Mouse (Mus musculus): ENCODE results near the gene Tmem259. TPM values are rescaled to one million over a fixed set of nuclear protein-coding genes. Genes with fewer than 3 reads are reported as not detected.

Gene Tmem259
- polyA plus RNA-seq, 1 experiment from 2014 or later = 16.1 TPM

Other genes starting within 250 kb of the Tmem259 start
- gene Polrmt, start 237.7 kb downstream of the Tmem259 start, polyA plus RNA-seq (2014; fragmentation: Nextera tagmentation; extraction: Ambion mirVana) = 29.5 and 34.1 TPM in 2 replicates
- 0.20 and 0.84 TPM in 2 replicates for gene Fgf22, start 229.3 kb downstream of the Tmem259 start, polyA plus RNA-seq (2014; fragmentation: Nextera tagmentation; extraction: Ambion mirVana)
- gene Rnf126, start 217.4 kb downstream of the Tmem259 start, polyA plus RNA-seq (2014; fragmentation: Nextera tagmentation; extraction: Ambion mirVana) = 99.7 and 101 TPM in 2 replicates
- gene Fstl3, start 207.1 kb downstream of the Tmem259 start, polyA plus RNA-seq (2014; fragmentation: Nextera tagmentation; extraction: Ambion mirVana) = 1.3 and 1.7 TPM in 2 replicates
- gene Prss57, start 193.4 kb downstream of the Tmem259 start, polyA plus RNA-seq (2014; fragmentation: Nextera tagmentation; extraction: Ambion mirVana) = 0.23 TPM in 1 of 2 replicates, not detected in the other
- gene Palm, start 190.8 kb downstream of the Tmem259 start, polyA plus RNA-seq (2014; fragmentation: Nextera tagmentation; extraction: Ambion mirVana) = 150 and 155 TPM in 2 replicates
- 0.77 and 1.6 TPM in 2 replicates for gene Misp, start 163.3 kb downstream of the Tmem259 start, polyA plus RNA-seq (2014; fragmentation: Nextera tagmentation; extraction: Ambion mirVana)
- gene Ptbp1, start 129.9 kb downstream of the Tmem259 start, polyA plus RNA-seq (2014; fragmentation: Nextera tagmentation; extraction: Ambion mirVana) = 215 and 216 TPM in 2 replicates
- gene Prtn3, start 109.9 kb downstream of the Tmem259 start, polyA plus RNA-seq (2014; fragmentation: Nextera tagmentation; extraction: Ambion mirVana) = 12.5 and 13.7 TPM in 2 replicates
- gene Plppr3, start 109.7 kb downstream of the Tmem259 start, polyA plus RNA-seq (2014; fragmentation: Nextera tagmentation; extraction: Ambion mirVana) = 142 and 156 TPM in 2 replicates
- gene Elane, start 98.1 kb downstream of the Tmem259 start, polyA plus RNA-seq (2014; fragmentation: Nextera tagmentation; extraction: Ambion mirVana) = 0.66 TPM in 1 of 2 replicates, not detected in the other
- gene Cfd, start 93.5 kb downstream of the Tmem259 start, polyA plus RNA-seq (2014; fragmentation: Nextera tagmentation; extraction: Ambion mirVana) = not detected in 2 replicates
- gene Med16, start 75.4 kb downstream of the Tmem259 start, polyA plus RNA-seq (2014; fragmentation: Nextera tagmentation; extraction: Ambion mirVana) = 47.7 and 53.6 TPM in 2 replicates
- 14.5 TPM in 1 of 2 replicates, not detected in the other for gene Gm26602, start 73.5 kb downstream of the Tmem259 start, polyA plus RNA-seq (2014; fragmentation: Nextera tagmentation; extraction: Ambion mirVana)
- 0.77 and 0.80 TPM in 2 replicates for gene Kiss1r, start 67.4 kb downstream of the Tmem259 start, polyA plus RNA-seq (2014; fragmentation: Nextera tagmentation; extraction: Ambion mirVana)
- gene R3hdm4, start 63.1 kb downstream of the Tmem259 start, polyA plus RNA-seq (2014; fragmentation: Nextera tagmentation; extraction: Ambion mirVana) = 150 and 156 TPM in 2 replicates
- 7.0 and 8.5 TPM in 2 replicates for gene Arid3a, start 57.3 kb downstream of the Tmem259 start, polyA plus RNA-seq (2014; fragmentation: Nextera tagmentation; extraction: Ambion mirVana)
- 115 TPM in 2 replicates for gene Wdr18, start 24.2 kb downstream of the Tmem259 start, polyA plus RNA-seq (2014; fragmentation: Nextera tagmentation; extraction: Ambion mirVana)
- 0.16 and 0.30 TPM in 2 replicates for gene Grin3b, start 13.6 kb downstream of the Tmem259 start, polyA plus RNA-seq (2014; fragmentation: Nextera tagmentation; extraction: Ambion mirVana)
- 167 and 187 TPM in 2 replicates for gene Cnn2, start 4.3 kb upstream of the Tmem259 start, polyA plus RNA-seq (2014; fragmentation: Nextera tagmentation; extraction: Ambion mirVana)
- 4.3 and 7.0 TPM in 2 replicates for gene Abca7, start 12.2 kb upstream of the Tmem259 start, polyA plus RNA-seq (2014; fragmentation: Nextera tagmentation; extraction: Ambion mirVana)
- 4.6 and 4.9 TPM in 2 replicates for gene Arhgap45, start 32.3 kb upstream of the Tmem259 start, polyA plus RNA-seq (2014; fragmentation: Nextera tagmentation; extraction: Ambion mirVana)
- 222 and 234 TPM in 2 replicates for gene Polr2e, start 55.5 kb upstream of the Tmem259 start, polyA plus RNA-seq (2014; fragmentation: Nextera tagmentation; extraction: Ambion mirVana)
- 540 and 570 TPM in 2 replicates for gene Gpx4, start 62.8 kb upstream of the Tmem259 start, polyA plus RNA-seq (2014; fragmentation: Nextera tagmentation; extraction: Ambion mirVana)
- gene Sbno2, start 121.2 kb upstream of the Tmem259 start, polyA plus RNA-seq (2014; fragmentation: Nextera tagmentation; extraction: Ambion mirVana) = 11.3 and 11.9 TPM in 2 replicates
- gene Stk11, start 131.5 kb upstream of the Tmem259 start, polyA plus RNA-seq (2014; fragmentation: Nextera tagmentation; extraction: Ambion mirVana) = 22.0 and 23.5 TPM in 2 replicates
- gene Atp5d, start 154.3 kb upstream of the Tmem259 start, polyA plus RNA-seq (2014; fragmentation: Nextera tagmentation; extraction: Ambion mirVana) = 376 and 386 TPM in 2 replicates
- 11.1 and 11.3 TPM in 2 replicates for gene Cbarp, start 156.5 kb upstream of the Tmem259 start, polyA plus RNA-seq (2014; fragmentation: Nextera tagmentation; extraction: Ambion mirVana)
- gene Midn, start 163.9 kb upstream of the Tmem259 start, polyA plus RNA-seq (2014; fragmentation: Nextera tagmentation; extraction: Ambion mirVana) = 70.0 and 78.2 TPM in 2 replicates
- 84.0 and 85.1 TPM in 2 replicates for gene Cirbp, start 181.7 kb upstream of the Tmem259 start, polyA plus RNA-seq (2014; fragmentation: Nextera tagmentation; extraction: Ambion mirVana)
- 8.8 and 10.8 TPM in 2 replicates for gene 1600002K03Rik, start 188.6 kb upstream of the Tmem259 start, polyA plus RNA-seq (2014; fragmentation: Nextera tagmentation; extraction: Ambion mirVana)
- 36.2 and 38.9 TPM in 2 replicates for gene Efna2, start 195.2 kb upstream of the Tmem259 start, polyA plus RNA-seq (2014; fragmentation: Nextera tagmentation; extraction: Ambion mirVana)
- gene Mum1, start 242.1 kb upstream of the Tmem259 start, polyA plus RNA-seq (2014; fragmentation: Nextera tagmentation; extraction: Ambion mirVana) = 59.6 and 61.8 TPM in 2 replicates

Data from neural tube, embryonic 11.5 days (tissue).